Mouse (Mus musculus) hindbrain, postnatal 0 days (tissue): ENCODE results near the gene Abca4. TPM values are rescaled to one million over a fixed set of nuclear protein-coding genes. Genes with fewer than 3 reads are reported as not detected.

Source experiments
- ATAC-seq: fragments of 200-750 bp; cut with Nextera tagmentation; 2 replicates; pipeline ENCODE4 v1.8.0; 2017; ENCODE audit warnings: mild to moderate bottlenecking, moderate TSS enrichment, moderate library complexity
- DNase-seq: peaks from one replicate; pipeline ENCODE4 v3.0.0-alpha.2; 2015; ENCODE audit warnings: low spot score
- H3K27ac ChIP-seq: fragments of 300-500 bp; sonication (generic); 2 replicates; pipeline ENCODE4 v1.5.1; 2014; ENCODE audit warnings: mild to moderate bottlenecking
- H3K27me3 ChIP-seq: fragments of 300-500 bp; sonication (generic); 2 replicates; pipeline ENCODE4 v1.6.1; 2014; ENCODE audit warnings: low read length, mixed read lengths; ENCODE audit not compliant: insufficient read depth
- H3K36me3 ChIP-seq: fragments of 300-500 bp; sonication (generic); 2 replicates; pipeline ENCODE4 v1.6.1; 2014; ENCODE audit warnings: low read length, mixed read lengths; ENCODE audit not compliant: insufficient read depth
- H3K4me1 ChIP-seq: fragments of 300-500 bp; sonication (generic); 2 replicates; pipeline ENCODE4 v1.6.1; 2014; ENCODE audit warnings: antibody characterized with exemption, low read length, mixed read lengths; ENCODE audit not compliant: insufficient read depth
- H3K4me2 ChIP-seq: fragments of 300-500 bp; sonication (generic); 2 replicates; pipeline ENCODE4 v1.6.1; 2014; ENCODE audit warnings: low read depth, mild to moderate bottlenecking, low read length, moderate library complexity, mixed read lengths
- H3K4me3 ChIP-seq: fragments of 300-500 bp; sonication (generic); 2 replicates; pipeline ENCODE4 v1.5.1; 2014; ENCODE audit warnings: low read length
- H3K9ac ChIP-seq: fragments of 300-500 bp; sonication (generic); replicated peaks from 2 replicates; pipeline ENCODE4 v1.6.1; 2014; ENCODE audit warnings: mild to moderate bottlenecking, low read length, moderate library complexity, mixed read lengths
- H3K9me3 ChIP-seq: fragments of 300-500 bp; sonication (generic); 2 replicates; pipeline ENCODE4 v1.6.1; 2016; ENCODE audit warnings: low read length, mixed read lengths
- CTCF ChIP-seq: IDR thresholded peaks from 2 replicates; pipeline ENCODE4 v1.5.1; 2016; ENCODE audit warnings: antibody characterized with exemption, control low read depth, low read depth
- WGBS: fragments of 180-500 bp; shearing (Covaris S2); extraction: QIAGEN DNeasy Blood & Tissue Kit; methylation state at CpG from one replicate; pipeline ENCODE4 v1.1.7; 2014; 5-methylcytosine and 5-hydroxymethylcytosine counted together
- polyA plus RNA-seq: library from polyadenylated mRNA; unstranded; fragments of >200 nt; fragmentation: Nextera tagmentation; extraction: Ambion mirVana; gene quantifications from 2 replicates; pipeline ENCODE4 v1.2.1, GENCODE M21; 2015
- total RNA-seq: library from RNA; depleted of rRNA; stranded (reverse); fragments of >200 nt; gene quantifications from 2 replicates; pipeline ENCODE4 v1.2.3, GENCODE M21; 2014

The Abca4 gene
- total and polyA plus RNA-seq, 2 experiments from 2014 or later: 4.8 to 11.7 TPM

GRCm38 (mm10) chr3:122198966-122199381 is 154.7 kb downstream of the Abca4 start:
- H3K9me3 ChIP-seq: no peaks in the 10 kb centered on the region
- no peak for TF ChIP-seq CTCF
- 47% methylated on average over 8 of the region's 8 CpGs for WGBS
- peak; percentile 52 for DNase-seq
- H3K4me1 ChIP-seq: no peaks in the 10 kb centered on the region
- H3K4me3 ChIP-seq: no peak overlapping the region
- ATAC-seq: no peak
- no peaks in the 10 kb centered on the region for H3K27me3 ChIP-seq
- H3K4me2 ChIP-seq: no peak overlapping the region
- no peak overlapping the region for H3K27ac ChIP-seq
- H3K36me3 ChIP-seq: no peaks in the 10 kb centered on the region
- H3K9ac ChIP-seq: no peak overlapping the region

- 59% methylated on average over 4 of the region's 4 CpGs for WGBS
- ATAC-seq: 0 out of 2 replicates have a peak, but pooled peaks have one; percentile 29
- Histone ChIP-seq H3K4me2 (no peak overlapping the region), H3K27ac (no peak overlapping the region; the same call in 1 of the 2 replicates), H3K27me3 (no peaks in the 10 kb centered on the region), H3K4me1 (no peaks in the 10 kb centered on the region), H3K4me3 (no peak overlapping the region), H3K36me3 (no peaks in the 10 kb centered on the region), H3K9me3 (no peaks in the 10 kb centered on the region), H3K9ac (no peak overlapping the region)
- no peak for TF ChIP-seq CTCF
- no peak for DNase-seq
These were observed 155.4 kb downstream of the Abca4 start for GRCm38 (mm10) chr3:122199600-122199999.

- Histone ChIP-seq H3K36me3 (no peaks in the 10 kb centered on the region), H3K27me3 (no peaks in the 10 kb centered on the region), H3K4me3 (no peak overlapping the region), H3K4me2 (no peak overlapping the region), H3K27ac (no peak overlapping the region; the same call in 1 of the 2 replicates), H3K9me3 (no peaks in the 10 kb centered on the region), H3K9ac (no peak overlapping the region), H3K4me1 (no peaks in the 10 kb centered on the region)
- no peak for DNase-seq
- WGBS: 79% methylated on average over 5 of the region's 5 CpGs
- TF ChIP-seq CTCF: no peak
- no peak for ATAC-seq
These were observed 155.8 kb downstream of the Abca4 start for GRCm38 (mm10) chr3:122200017-122200416.

GRCm38 (mm10) chr3:122200447-122200846 is 156.2 kb downstream of the Abca4 start:
- WGBS: 59% methylated on average over 5 of the region's 5 CpGs
- ATAC-seq (peak; percentile 53), DNase-seq (no peak)
- Histone ChIP-seq H3K9ac (no peak overlapping the region), H3K9me3 (no peaks in the 10 kb centered on the region), H3K4me2 (no peak overlapping the region), H3K27me3 (no peaks in the 10 kb centered on the region), H3K36me3 (no peaks in the 10 kb centered on the region), H3K4me1 (no peaks in the 10 kb centered on the region), H3K27ac (no peak overlapping the region), H3K4me3 (no peak overlapping the region)
- TF ChIP-seq CTCF: no peak

- Histone ChIP-seq H3K9ac (no peak overlapping the region), H3K9me3 (no peaks in the 10 kb centered on the region), H3K4me2 (no peak overlapping the region), H3K4me1 (0 out of 2 replicates have a peak, but pooled peaks cover 8% of the 10 kb centered on the region), H3K36me3 (no peaks in the 10 kb centered on the region), H3K4me3 (no peak overlapping the region), H3K27ac (no peak overlapping the region), H3K27me3 (no peaks in the 10 kb centered on the region)
- 32% methylated on average over 5 of the region's 5 CpGs for WGBS
- no peak for TF ChIP-seq CTCF
- no peak for DNase-seq
- no peak for ATAC-seq
These were observed 158.1 kb downstream of the Abca4 start for GRCm38 (mm10) chr3:122202307-122202732.

GRCm38 (mm10) chr3:122203675-122204329 is 159.6 kb downstream of the Abca4 start:
- Histone ChIP-seq H3K9me3 (no peaks in the 10 kb centered on the region), H3K36me3 (no peaks in the 10 kb centered on the region), H3K27ac (no peak overlapping the region), H3K27me3 (no peaks in the 10 kb centered on the region), H3K9ac (no peak overlapping the region), H3K4me2 (no peak overlapping the region), H3K4me1 (0 out of 2 replicates have a peak, but pooled peaks cover 8% of the 10 kb centered on the region), H3K4me3 (no peak overlapping the region)
- WGBS: 86% methylated on average over 9 of the region's 9 CpGs
- DNase-seq (no peak), ATAC-seq (no peak)
- no peak for TF ChIP-seq CTCF

- DNase-seq (peak; percentile 33), ATAC-seq (peak; percentile 36; the same call in 1 of the 2 replicates)
- H3K9me3 ChIP-seq: no peaks in the 10 kb centered on the region
- H3K27me3 ChIP-seq: no peaks in the 10 kb centered on the region
- 0 out of 2 replicates have a peak, but pooled peaks cover 8% of the 10 kb centered on the region for H3K4me1 ChIP-seq
- no peak overlapping the region for H3K9ac ChIP-seq
- WGBS: 69% methylated on average over 6 of the region's 6 CpGs
- H3K4me3 ChIP-seq: no peak overlapping the region
- TF ChIP-seq CTCF: no peak
- no peak overlapping the region for H3K4me2 ChIP-seq
- H3K36me3 ChIP-seq: no peaks in the 10 kb centered on the region
- peak overlapping the region; percentile 56 for H3K27ac ChIP-seq
These were observed 161.5 kb downstream of the Abca4 start for GRCm38 (mm10) chr3:122205753-122206152.
